Mouse (Mus musculus) lung, postnatal 0 days (tissue): ENCODE measurements at regions not wholly inside any gene's neighbourhood (a gene's known extent, or its start where the extent isn't known, plus 50 kb on each side); places are given as distances from the start of the nearest gene placed in this dataset.

Experiments used
- CTCF ChIP-seq: IDR thresholded peaks from 2 replicates; pipeline ENCODE4 v1.5.1; 2016; ENCODE audit warnings: antibody characterized with exemption, mild to moderate bottlenecking
- EP300 ChIP-seq: IDR thresholded peaks from 2 replicates; pipeline ENCODE4 v1.6.1; 2016; ENCODE audit warnings: antibody characterized with exemption, mild to moderate bottlenecking, control low read depth

DNA sequence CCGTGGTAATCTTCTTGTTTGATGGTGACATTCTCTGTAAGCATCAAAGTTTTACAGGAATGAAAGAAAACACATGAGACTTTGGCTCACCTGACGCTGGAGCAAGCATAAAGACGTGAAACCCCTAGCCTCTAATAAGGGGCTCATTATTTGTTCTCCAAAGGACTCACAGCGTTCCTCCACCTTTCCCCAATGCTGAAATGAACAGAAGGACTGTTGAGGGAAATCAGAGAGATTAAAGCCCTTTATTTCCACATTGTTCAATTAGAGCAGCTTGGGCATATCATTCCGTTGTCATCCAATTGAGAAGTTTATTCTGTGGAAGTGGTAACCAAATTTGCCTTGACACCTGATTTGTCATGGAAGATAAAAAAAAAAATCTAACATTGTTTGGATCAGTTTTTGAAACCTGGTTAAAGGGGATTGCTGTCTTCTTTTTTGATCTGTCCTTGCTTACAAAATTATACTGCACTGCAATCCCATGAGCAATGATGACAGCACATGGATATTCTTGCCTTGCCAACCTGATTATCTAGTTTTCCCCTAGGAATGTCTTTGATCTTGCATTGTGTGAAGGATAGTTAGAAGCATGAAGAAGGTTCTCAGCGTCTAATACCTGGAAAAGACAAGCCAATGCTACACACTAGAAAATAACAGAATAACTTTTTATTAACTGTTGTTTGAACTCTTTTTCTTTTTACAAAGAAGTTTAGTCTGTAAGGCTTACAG is 62.1 kb upstream of the Mrps30 start:
- TF ChIP-seq EP300 (no peak), CTCF (no peak)
